Mouse (Mus musculus) right cerebral cortex, postnatal 25 days (tissue): ENCODE data around the gene Higd1b.

ENCODE experiments used
- DNase-seq: peaks from one replicate; pipeline ENCODE4 v3.0.0; 2022

The Higd1b gene

DNA sequence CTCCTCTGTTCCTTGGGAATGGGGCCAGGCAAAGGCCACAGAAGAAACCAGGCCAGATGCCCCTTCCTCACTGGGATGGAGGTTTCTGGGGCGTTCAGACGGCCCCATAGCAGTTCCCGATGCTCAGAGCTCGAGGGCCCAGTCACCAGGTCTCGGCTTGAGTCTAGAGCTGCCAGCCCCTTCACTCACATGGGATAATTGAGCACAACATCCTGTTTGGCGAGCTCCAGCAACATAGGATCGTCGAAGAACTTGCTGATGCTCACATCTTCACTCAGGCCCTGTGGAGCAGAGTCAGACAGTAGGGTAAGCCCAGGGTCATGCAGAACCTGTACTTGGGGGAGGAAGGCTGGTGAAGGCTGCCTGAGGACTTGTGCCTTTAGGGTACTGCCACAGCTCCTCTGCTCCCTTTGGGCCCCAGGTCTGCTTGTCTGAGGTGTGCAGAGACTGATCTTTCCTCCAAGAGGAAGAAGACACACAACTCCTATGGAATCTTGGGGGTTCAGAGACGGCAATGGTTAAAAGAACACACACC lies 3.0 kb downstream of the Higd1b start:
- DNase-seq = no peak

DNA sequence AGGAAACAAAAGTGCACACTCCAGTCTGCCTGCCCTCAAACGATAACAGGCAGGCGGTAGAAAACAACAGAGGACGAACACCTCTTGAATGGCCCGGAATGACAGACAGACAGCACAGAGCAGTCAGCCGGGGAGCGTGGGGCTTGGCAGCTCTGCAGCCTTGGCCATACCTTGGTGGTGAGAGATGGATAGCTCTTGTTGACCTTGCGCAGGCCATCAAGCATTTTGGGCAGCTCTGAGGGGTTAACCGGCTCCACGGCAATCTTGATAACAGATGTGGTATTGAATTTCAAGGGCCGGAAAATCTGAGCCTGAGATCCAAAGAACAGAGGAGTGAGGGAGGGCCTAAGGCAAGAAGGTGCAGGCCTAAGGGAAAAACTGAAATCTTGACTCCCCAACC lies 10.3 kb downstream of the Higd1b start:
- no peak for DNase-seq

DNA sequence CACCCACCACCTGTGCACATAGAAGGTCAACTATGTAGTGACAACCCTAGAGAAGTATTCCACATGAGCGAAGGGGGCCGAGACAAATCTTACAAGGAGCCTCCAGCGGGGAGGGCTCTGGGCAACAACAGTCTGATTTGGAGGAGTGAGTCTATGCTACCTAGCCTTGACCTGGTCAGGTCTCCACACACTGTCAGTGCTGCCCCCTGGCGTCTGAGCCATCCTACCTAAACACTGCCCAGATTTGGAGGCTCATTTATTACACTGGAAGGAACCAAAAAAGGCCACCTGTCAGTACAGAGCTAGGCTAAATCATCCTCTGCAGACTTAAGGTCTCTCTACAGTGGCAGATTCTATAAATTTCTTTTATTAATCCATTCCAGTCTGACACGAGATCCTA lies 16.2 kb downstream of the Higd1b start:
- no peak for DNase-seq

DNA sequence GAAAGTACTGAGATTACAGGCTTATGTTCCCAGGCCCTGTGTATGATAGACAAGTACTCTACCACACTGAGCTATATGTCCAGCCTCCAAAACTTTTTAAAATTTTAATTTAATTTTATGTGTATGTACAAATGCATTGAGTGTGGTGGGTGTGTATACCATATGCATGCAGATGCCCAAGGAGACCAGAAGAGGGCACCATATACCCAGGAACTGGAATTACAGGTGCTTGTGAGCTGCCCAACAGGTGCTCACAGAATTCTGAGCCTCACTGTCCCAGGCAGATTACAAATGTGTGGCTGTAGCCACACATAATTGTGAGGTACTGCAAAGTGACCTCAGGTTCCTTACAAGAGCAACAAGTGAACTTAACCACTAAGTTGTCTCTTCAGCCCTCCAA lies 18.1 kb downstream of the Higd1b start:
- no peak for DNase-seq

DNA sequence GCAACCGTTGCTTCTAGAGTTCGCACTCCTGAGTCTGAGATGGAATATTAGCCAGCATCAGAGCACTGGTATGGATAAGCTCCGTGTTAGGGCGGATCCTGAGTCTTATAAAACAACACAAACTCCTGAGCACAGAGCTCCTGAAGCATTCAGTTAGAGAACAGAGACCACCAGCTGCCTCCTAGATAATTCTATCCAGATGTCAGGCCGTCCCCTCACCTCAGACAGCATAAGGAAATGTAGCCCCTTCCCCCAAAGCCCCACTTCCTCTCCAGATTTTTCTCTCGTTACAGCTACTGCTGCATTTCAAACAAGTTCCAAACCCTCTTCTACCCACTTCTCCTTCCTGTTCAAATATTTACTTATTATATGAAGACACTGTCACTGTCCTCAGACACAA lies 20.3 kb downstream of the Higd1b start:
- no peak for DNase-seq

DNA sequence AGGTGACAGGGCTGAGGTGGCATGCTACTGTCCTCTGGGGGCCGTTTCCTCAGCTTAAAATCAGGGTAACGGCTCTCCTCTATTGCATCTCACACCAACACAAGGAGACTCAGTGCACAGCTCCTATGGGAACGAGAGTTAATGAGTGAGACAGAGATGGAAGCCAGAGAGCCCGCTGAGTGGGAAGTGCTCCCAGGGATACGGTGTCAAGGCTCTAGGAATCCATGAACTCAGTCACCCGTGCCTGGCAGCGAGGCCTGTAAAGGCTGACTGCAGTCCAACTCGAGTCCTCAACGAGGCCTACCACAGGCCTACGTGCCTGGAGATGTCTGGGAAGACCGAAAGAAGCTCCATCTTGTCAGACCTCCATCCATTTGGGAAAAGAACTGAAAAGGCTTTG lies 23.3 kb downstream of the Higd1b start:
- no peak for DNase-seq

DNA sequence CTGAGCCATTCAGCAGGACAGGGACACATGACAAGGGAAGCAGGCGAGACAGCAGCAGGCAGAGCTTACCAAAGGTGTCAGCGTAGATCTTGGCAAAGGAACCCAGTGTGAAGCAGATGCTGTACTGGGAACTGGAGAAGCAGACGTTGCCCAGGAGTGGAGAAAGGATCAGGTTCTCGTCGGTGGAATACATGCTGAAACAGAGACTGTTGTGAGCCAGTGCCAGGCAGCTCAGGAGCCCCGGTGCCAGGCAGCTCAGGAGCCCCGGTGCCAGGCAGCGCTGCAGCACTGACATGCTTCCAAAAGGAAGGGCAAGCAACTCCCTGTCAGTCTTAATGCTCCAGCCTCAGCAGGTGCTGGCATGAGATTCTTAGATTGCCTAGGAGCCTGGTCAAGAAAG lies 24.3 kb downstream of the Higd1b start:
- peak; percentile 49 for DNase-seq

DNA sequence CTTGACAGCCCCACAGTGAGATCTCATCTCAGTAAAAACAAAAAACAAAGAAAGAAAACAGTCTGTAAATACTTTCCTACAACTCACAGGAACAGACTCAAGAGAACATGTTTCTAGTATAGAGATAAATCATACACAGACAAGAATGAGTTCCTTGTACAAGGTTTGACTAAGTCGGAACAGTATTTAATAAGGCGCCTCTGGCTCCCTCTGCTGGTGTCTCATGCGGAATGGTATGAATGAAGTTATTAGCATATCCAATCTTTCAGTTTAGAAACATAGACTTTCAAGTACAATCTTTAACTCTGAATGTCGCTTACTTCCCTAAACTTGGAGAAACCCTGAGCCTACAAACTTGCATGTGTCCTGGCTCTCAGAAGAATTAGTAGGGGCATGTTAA lies 28.6 kb downstream of the Higd1b start:
- DNase-seq = no peak

DNA sequence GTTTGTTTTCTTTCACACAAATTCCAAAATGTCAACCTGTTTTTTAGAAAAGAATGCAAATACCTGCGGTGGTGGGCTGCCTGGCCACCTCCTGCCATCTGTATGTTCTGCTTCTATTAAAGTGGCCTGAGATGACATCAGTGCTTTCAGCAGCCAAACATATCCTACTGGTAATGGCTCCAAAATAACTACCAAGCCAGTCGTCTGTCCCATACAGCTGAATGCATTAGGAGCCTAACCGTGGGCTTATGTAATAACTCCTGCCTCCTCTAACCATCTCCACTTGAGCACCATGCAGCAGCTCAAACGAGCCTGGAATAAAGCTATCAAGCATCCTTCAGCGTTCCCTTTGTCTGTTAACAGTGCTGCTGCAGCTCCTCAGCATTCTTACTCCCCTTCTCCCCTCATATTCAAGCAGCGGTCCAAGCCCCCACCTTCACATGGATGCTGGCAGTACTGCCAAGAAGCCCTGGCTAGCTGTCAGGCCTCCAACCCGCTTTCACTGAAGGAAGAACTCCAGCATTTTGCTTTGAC lies 39.2 kb downstream of the Higd1b start:
- DNase-seq = peak; percentile 71

DNA sequence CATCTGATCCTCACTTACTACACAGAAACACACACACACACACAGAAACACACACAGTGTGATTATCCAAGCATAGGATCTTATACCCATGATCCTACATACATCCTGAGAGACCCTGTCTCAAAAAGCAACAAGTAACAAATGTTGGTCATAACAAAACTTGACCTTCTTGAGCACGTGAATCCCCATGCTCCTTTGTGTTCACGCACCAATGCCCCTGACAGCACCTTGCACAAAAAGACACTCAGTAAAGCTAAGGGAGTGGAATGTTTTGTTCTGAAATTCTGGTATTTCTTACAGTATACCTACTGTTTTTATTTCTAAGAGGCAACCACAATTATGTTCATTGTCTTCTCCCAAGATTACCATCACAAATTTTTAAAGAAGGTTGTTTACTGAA lies 43.9 kb downstream of the Higd1b start:
- DNase-seq = no peak

DNA sequence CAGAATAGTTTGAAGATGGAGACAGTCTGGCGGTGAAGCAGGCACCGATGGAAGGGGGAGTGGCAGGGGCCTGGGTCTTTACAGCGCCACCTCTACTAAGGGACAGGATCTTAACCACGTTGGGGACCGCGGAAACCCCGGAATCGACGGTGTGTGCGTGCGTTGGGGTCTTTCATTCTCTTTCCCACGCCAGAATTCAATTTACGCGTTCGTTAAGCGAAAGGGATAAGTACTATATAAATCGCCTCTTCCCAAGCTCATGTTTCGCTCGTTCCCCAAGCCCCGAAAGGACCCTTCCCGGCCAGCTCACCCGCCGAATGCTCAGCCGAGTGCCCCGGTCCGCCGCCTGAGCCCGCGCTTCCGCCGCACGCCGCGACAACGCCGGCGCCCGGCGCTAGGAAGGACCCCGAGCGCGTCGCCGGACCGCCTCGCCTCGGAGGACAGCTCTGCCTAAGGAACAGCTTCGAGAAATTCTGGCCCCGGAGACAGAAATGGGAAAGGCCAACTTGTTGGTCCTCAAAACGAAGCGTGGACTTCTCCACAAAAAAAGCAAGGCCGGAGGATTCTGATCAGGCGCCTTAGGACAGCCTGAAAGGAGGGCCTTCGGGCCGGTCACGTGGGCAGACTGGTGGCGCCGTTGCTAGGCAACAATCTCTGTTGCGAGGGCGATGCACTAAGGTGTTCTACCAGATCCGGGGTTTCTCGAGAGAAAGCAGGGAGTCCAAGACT lies 45.1 kb downstream of the Higd1b start, which contains the start of the genes Eftud2 and Ccdc103:
TSS of gene Eftud2 (minus strand) at position 401 of the 729 bp plus-strand sequence.
TSS of gene Ccdc103 (plus strand) at position 620 of the 729 bp plus-strand sequence.
- peak; percentile 93 for DNase-seq

DNA sequence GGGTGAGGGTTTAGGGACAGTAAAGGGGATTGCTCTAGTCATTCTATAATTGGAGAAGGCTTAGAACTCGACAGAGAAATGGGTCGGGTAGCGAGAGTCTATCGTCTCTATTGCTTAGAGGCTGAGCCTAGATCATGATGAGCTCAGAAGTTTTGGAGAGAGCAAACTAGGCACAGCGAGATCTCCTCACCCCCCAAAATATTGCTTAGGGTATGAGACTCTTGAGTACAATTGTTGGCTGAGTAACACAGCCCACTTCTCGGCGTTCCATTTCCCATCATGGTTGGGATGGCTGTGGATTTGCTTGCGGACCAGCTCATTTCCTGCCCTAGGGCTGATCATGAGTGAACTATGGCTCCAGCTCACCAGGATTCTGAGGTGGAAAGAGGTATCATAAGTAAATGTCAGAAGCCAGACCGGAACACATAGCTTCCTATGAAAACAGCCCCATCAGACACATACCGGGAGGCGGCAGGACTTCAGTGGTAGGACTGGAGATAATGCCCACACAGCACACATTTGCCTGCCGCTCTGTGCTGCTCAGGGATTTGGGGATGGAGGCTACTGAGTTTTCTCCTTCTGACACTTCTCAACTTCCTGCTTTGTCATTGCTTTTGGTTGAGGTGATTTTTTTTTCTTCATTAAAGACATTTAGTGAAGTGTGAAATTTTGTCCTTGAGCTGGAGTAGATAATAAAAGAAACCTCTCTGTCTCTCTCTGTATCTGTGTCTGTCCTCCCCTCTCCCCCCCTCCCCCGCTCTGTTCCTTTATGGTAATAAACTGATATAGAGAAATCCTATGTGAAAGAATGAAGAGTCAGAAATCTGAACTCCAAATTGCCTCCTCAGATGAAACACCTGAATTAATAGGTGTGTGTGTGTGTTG lies 45.9 kb downstream of the Higd1b start:
- peak; percentile 24 for DNase-seq

DNA sequence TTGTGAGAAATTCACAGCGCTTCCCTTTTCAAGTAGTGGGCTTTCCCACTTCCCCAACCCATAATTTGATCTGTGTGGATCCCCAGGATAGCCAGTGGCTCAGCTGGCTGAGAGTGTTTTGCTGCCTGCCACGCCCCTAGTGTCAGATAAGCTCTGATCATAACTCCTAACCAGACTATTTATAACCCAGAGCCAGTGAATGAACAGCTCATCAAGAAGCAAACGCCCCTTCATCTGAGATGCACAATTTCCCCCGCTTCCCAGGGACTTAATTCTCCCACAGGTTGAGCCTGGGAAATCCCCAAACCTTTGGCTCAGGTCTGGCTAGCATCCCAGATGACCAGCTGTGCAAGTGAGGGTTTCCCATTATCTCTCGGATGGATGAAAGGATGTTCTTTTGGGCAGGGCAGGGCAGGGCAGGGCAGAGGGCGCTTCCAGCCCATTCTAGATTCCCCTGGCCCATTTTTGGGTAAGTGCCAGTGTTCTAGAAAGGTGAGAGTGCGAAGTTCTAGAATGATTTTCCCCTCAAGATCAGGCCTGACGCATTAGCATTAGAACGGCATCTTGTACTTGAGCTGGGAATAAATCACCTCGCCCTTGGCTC lies 49.1 kb downstream of the Higd1b start, which contains the start of gene Fam187a:
TSS of gene Fam187a (plus strand) at position 554 of the 604 bp plus-strand sequence.
- DNase-seq = no peak

DNA sequence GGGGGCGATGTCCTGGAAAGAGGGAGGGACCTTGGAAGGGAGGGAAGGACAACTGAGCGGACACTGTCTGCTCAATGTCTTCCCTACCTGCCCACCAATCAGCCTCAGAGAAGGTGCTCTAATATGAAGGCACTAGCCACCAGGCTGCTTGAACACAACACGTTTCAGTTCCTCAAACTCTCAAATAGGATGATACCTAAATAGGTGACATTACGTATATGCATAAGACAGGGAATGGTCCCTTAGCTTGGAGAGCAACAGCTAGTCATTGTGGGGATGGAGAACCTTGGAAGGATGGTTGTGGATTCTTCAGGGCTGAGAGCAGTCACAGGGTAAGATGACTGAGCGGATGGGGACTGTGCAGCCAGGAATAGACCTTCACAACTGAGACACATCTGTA lies 51.8 kb downstream of the Higd1b start:
- DNase-seq = no peak
